Mouse (Mus musculus) embryonic facial prominence, embryonic 10.5 days (tissue): ENCODE results near the gene Rad50. TPM values are rescaled to one million over a fixed set of nuclear protein-coding genes. Genes with fewer than 3 reads are reported as not detected.

Experiments used
- DNase-seq: peaks from one replicate; pipeline ENCODE4 v3.0.0-alpha.2; 2017; ENCODE audit warnings: low spot score
- H3K27ac ChIP-seq: fragments of 300-500 bp; sonication (generic); replicated peaks from 2 replicates; pipeline ENCODE4 v1.5.1; 2016; ENCODE audit warnings: mild to moderate bottlenecking
- H3K27me3 ChIP-seq: fragments of 300-500 bp; sonication (generic); replicated peaks from 2 replicates; pipeline ENCODE4 v1.6.1; 2016; ENCODE audit warnings: low read depth, mild to moderate bottlenecking; ENCODE audit not compliant: poor library complexity, severe bottlenecking
- H3K36me3 ChIP-seq: fragments of 300-500 bp; sonication (generic); replicated peaks from 2 replicates; pipeline ENCODE4 v1.6.1; 2016; ENCODE audit warnings: mild to moderate bottlenecking, moderate library complexity
- H3K4me1 ChIP-seq: fragments of 300-500 bp; sonication (generic); 2 replicates; pipeline ENCODE4 v1.6.1; 2016
- H3K4me3 ChIP-seq: fragments of 300-500 bp; sonication (generic); 2 replicates; pipeline ENCODE4 v1.5.1; 2016; ENCODE audit warnings: mild to moderate bottlenecking, moderate library complexity
- H3K9me3 ChIP-seq: fragments of 300-500 bp; sonication (generic); 2 replicates; pipeline ENCODE4 v1.6.1; 2016; ENCODE audit warnings: mild to moderate bottlenecking
- WGBS: fragments of 180-500 bp; shearing (Covaris S2); methylation state at CpG from one replicate; pipeline ENCODE4 v1.1.7; 2016; 5-methylcytosine and 5-hydroxymethylcytosine counted together
- polyA plus RNA-seq: library from polyadenylated mRNA; unstranded; fragments of >200 nt; fragmentation: Nextera tagmentation; extraction: Ambion mirVana; gene quantifications from 2 replicates; pipeline ENCODE4 v1.2.1, GENCODE M21; 2016

Gene Rad50
- polyA plus RNA-seq, 1 experiment from 2014 or later, result 24.6 TPM

DNA sequence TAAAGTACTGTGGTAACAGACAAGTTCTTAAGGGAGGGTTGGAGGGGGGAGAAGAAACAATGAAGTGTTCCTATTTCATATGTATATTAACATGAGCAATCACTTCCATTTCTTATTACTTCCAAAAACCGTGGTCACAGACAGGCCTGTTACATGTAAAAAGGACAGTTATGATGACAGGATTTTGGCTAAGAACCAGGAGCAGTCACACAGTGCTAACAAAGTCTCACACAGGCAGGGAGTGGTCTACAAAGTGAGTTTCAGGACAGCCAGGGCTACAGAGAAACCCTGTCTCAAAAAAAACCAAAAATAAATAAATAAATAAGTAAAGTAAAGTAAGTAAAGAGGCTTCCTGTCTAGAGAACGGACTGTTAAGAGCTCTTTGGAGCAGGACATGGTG is 24.9 kb downstream of the Rad50 start:
- Histone ChIP-seq H3K4me3 (no peak overlapping the region), H3K27ac (no peak overlapping the region), H3K36me3 (peaks cover 83% of the 10 kb centered on the region), H3K4me1 (no peaks in the 10 kb centered on the region), H3K9me3 (no peaks in the 10 kb centered on the region), H3K27me3 (no peaks in the 10 kb centered on the region)
- 90% methylated on average over 2 of the region's 2 CpGs for WGBS
- no peak for DNase-seq

DNA sequence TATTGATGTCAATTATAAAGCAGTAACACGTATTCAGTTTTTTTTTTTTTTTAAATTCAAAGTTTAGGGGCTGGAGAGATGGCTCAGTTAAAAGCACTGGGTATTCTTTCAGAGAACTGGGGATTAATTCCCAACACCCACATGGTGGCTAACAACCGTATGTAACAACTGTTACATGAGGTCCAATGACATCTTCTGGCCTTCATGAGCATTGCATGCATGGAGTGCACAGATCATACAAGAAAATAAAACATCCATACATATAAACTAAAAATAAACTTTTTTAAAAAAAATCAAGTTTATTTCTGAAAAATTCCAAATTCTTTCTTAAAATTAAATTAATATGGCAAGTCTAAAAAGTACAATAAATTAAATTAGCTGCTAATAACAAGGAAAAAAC is 25.4 kb downstream of the Rad50 start:
- WGBS, result 93% methylated on average over 2 of the region's 2 CpGs
- Histone ChIP-seq H3K4me3 (no peak overlapping the region), H3K27ac (no peak overlapping the region), H3K4me1 (no peaks in the 10 kb centered on the region), H3K36me3 (peaks cover 83% of the 10 kb centered on the region), H3K9me3 (no peaks in the 10 kb centered on the region), H3K27me3 (no peaks in the 10 kb centered on the region)
- DNase-seq, result no peak

DNA sequence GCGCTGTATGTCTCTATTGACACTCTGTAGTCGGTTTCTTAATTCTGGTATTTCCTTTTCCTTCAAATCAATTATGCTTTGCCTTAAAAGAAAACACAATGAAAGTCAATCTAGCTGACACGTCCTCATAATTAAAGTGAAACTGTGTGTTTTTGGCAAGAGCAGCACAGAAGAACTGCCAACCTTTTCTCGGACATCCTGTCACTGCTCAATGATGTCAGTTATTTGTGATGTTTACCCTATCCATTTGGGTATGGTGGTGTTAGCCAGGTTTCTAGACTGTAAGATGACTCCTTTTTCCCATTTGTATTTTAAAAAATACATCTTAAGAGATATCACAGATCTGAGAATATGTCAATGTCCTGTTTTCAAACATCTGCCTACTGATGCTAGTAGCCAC is 27.0 kb downstream of the Rad50 start:
- WGBS, result 93% methylated on average over 4 of the region's 4 CpGs
- peaks cover 86% of the 10 kb centered on the region for H3K36me3 ChIP-seq

DNA sequence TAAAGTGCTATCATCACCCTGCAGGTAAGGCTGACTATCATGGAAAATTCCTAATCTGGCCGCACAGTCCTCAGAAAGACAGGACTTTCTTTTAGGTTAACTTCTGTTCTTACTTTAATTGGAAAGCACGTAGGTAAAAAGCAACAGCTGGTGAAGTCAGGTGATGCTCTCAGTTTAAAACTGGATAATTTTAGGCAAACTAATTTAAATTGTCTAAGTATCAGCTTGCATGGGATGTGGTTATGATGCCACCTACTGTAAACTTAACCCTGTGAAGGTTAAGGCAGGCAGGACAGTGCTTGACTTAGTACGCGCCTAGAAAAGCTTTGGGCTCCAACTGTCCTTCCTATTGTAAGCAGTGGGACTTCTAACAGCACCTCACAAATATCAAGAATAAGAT is 35.7 kb downstream of the Rad50 start:
- Histone ChIP-seq H3K4me1 (no peaks in the 10 kb centered on the region), H3K4me3 (no peak overlapping the region), H3K27me3 (no peaks in the 10 kb centered on the region), H3K9me3 (no peaks in the 10 kb centered on the region), H3K27ac (no peak overlapping the region), H3K36me3 (peaks cover 85% of the 10 kb centered on the region)
- no peak for DNase-seq
- WGBS, result 94% methylated on average over 4 of the region's 4 CpGs

More for the DNA sequence above, 27.0 kb downstream of the Rad50 start:
- no peak overlapping the region for H3K4me3 ChIP-seq
- H3K4me1 ChIP-seq, result no peaks in the 10 kb centered on the region
- H3K27ac ChIP-seq, result no peak overlapping the region
- no peaks in the 10 kb centered on the region for H3K27me3 ChIP-seq
- DNase-seq, result no peak
- no peaks in the 10 kb centered on the region for H3K9me3 ChIP-seq

DNA sequence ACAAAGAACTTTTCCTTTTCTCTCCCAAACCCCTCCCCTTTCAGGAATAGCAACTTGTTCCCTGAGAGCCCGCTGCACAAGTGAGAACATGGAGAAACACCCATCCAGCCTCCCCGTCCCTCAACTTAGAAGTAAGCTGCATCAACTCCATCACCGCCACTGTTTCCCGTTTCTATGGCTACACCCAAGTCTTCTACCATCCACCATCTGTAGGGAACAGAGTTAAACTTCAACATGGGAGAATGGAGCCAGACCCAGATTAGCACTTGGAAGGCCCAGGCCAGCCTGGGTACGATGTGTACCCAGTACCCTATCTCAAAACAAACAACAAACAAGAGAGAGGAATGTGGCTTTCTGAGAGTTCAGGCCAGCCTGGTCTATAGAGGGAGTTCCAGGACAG is 43.0 kb downstream of the Rad50 start:
- DNase-seq, result no peak
- H3K36me3 ChIP-seq, result peaks cover 51% of the 10 kb centered on the region
- H3K27me3 ChIP-seq, result no peaks in the 10 kb centered on the region
- H3K4me3 ChIP-seq, result no peak overlapping the region
- H3K27ac ChIP-seq, result no peak overlapping the region
- 86% methylated on average over 5 of the region's 5 CpGs for WGBS
- H3K4me1 ChIP-seq, result peaks cover 11% of the 10 kb centered on the region; the same call in 1 of the 2 replicates
- no peaks in the 10 kb centered on the region for H3K9me3 ChIP-seq

DNA sequence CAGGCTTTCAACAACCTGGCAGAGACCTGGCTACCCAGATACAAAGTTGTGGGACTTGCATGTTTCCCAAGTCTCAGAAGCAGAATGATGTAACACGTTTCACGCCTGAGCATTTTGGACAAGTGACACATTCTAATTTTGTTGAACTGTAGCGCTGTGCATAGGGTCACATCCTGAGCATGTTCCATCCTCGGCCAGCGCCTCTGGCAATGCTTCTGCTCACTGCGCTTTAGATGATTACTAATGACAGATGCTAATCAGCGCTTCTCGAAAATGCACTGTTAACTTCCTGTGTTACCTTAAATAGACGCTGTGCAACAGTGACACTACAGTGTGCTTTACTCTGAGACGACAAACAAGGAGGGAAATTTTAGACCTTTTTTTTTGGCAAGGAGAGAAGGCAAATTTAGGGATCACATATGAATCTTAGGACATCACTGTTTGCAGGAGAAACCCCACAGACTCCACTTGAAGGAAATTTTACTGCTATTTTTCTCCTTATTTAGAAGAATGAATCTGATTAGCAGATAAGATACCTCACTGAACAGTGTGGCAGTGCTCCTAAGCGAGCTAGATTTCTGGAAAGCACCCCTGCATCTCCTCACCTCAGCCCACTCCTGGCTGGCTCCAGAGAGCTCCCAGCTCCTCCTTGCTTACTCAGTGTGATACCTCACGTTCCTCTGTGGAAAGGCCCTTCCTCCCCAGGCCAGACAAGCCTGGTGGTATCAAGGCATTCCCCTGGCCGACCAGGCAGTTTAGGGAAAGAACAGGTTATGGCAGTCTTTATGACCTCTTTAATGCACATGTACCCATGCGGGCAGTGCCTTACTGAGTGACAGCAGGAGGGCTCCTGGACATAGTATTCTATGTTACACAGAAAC is 44.1 kb downstream of the Rad50 start:
- Histone ChIP-seq H3K27ac (no peak overlapping the region; the same call in 1 of the 2 replicates), H3K27me3 (no peaks in the 10 kb centered on the region), H3K36me3 (peaks cover 42% of the 10 kb centered on the region), H3K9me3 (no peaks in the 10 kb centered on the region), H3K4me3 (no peak overlapping the region), H3K4me1 (peaks cover 11% of the 10 kb centered on the region; the same call in 1 of the 2 replicates)
- 78% methylated on average over 14 of the region's 14 CpGs for WGBS
- DNase-seq, result no peak

DNA sequence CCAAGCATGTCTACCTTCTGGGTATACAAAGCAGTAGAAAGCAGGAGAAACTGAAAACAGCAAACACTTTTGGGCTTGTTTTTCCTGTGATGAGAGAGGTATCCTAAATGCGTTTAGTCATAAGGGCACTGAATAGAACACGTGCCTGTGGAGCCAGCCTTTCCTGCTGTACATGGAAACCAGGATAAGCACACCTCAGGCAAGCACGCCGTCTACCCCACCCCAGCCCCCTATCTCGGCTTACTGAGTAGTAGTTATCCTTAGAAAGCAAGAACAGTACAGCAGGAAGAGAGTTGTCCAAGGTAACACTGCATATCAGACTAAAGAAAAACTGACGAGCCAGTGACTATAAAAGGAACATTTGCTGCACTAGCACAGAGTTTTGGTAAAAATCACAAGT is 49.3 kb downstream of the Rad50 start:
- DNase-seq, result no peak
- 87% methylated on average over 6 of the region's 6 CpGs for WGBS
- Histone ChIP-seq H3K27ac (no peak overlapping the region), H3K4me1 (peaks cover 3% of the 10 kb centered on the region; the same call in 1 of the 2 replicates), H3K27me3 (no peaks in the 10 kb centered on the region), H3K36me3 (peaks cover 29% of the 10 kb centered on the region), H3K4me3 (no peak overlapping the region), H3K9me3 (no peaks in the 10 kb centered on the region)

DNA sequence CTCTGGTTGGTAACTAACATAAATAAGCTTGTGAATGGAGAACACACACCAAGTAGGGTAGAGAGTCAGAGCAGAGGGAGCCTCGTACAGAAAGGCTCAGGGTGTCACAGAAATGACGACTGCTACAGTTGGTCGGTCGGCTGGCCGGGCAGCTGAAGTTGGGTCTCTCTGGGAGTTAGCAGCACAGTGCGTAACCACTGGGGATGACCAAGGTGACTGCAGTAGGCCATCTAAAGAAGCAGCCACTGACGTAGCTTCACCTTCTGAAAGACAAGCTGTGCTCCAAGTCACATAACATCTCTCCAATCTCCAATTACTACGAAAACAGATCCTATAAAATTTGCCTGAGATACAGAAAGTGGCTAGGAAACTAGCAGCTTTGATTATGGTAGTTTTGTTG is 49.7 kb downstream of the Rad50 start:
- no peak overlapping the region for H3K27ac ChIP-seq
- H3K9me3 ChIP-seq, result no peaks in the 10 kb centered on the region
- 89% methylated on average over 8 of the region's 8 CpGs for WGBS
- no peak overlapping the region for H3K4me3 ChIP-seq
- peaks cover 34% of the 10 kb centered on the region for H3K36me3 ChIP-seq
- no peaks in the 10 kb centered on the region for H3K27me3 ChIP-seq
- no peaks in the 10 kb centered on the region for H3K4me1 ChIP-seq
- no peak for DNase-seq

DNA sequence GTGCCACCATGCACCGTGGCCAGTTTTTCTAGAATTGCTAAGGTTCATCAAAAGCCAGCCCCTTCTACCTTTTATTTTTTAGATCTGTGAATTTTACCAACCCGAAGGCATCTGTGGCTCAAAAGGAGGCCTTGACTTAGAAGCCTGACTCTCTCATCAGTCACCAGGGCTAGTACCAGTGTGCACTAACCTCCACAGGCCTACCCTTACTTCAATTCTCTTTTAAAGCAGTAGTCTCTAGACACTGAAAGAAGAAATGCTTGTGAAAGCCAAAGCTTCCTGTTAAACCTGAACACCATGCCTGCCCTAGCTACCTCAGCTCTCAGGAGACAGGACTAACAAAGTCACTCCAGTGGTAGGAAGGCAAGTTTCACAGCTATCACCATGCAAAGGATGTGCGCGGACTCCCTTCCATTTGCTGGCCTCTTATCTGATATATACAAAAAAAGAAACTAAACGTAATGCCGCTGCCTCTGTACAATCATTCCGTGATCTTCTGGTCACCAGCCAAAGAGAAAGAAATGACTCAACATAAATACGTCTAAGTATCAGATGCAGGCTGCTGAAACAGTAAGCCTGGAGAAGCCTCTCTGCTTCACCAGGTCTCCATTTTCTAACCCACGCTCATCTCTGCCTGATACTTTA is 50.4 kb downstream of the Rad50 start:
- 94% methylated on average over 9 of the region's 9 CpGs for WGBS
- Histone ChIP-seq H3K4me1 (no peaks in the 10 kb centered on the region), H3K4me3 (no peak overlapping the region), H3K27ac (no peak overlapping the region), H3K36me3 (peaks cover 41% of the 10 kb centered on the region), H3K27me3 (no peaks in the 10 kb centered on the region), H3K9me3 (no peaks in the 10 kb centered on the region)
- no peak for DNase-seq

DNA sequence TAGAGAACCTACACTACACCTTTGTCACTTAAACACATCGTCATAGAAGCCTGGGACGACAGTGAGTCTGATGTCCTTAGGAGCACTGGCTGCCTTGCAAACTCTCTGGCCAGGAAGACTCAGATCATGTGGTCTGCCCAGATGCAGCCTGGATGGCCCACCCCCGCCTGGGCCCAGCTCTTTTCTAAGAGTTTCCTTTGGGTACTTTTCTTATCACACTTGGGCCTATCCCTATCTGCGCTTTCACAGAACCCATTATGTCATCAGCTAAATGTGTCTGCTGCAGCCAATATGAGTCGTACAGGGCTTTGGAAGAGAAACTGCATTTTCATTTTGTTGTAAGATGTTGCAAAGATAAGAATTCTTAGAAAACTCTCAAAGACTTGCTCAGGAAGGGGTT is 52.1 kb downstream of the Rad50 start:
- Histone ChIP-seq H3K4me3 (no peak overlapping the region), H3K27me3 (no peaks in the 10 kb centered on the region), H3K36me3 (peaks cover 54% of the 10 kb centered on the region), H3K4me1 (no peaks in the 10 kb centered on the region), H3K27ac (no peak overlapping the region), H3K9me3 (no peaks in the 10 kb centered on the region)
- no peak for DNase-seq
- WGBS, result 89% methylated on average over 5 of the region's 5 CpGs

DNA sequence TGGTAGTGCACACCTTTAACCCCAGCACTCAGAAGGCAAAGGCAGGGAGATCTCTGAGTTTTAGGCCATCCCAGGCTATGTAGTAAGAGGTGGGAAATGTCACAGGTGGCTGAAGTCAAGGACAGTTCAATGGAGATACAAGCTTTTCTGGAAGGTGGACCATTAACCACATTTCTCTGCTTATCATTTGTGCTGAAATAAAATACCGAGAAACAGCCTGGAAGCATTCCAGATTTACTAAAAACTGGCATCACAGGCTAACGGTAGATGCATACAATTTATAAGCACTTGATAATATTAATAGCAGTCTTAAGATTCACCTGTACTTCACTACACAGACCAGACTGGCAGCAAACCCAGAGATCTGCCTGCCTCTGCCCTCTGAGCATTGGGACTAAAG is 54.7 kb downstream of the Rad50 start:
- H3K4me3 ChIP-seq, result no peak overlapping the region
- no peak for DNase-seq
- 97% methylated on average over 2 of the region's 2 CpGs for WGBS
- no peaks in the 10 kb centered on the region for H3K27me3 ChIP-seq
- H3K4me1 ChIP-seq, result no peaks in the 10 kb centered on the region
- H3K9me3 ChIP-seq, result no peaks in the 10 kb centered on the region
- H3K27ac ChIP-seq, result no peak overlapping the region
- H3K36me3 ChIP-seq, result peaks cover 66% of the 10 kb centered on the region

DNA sequence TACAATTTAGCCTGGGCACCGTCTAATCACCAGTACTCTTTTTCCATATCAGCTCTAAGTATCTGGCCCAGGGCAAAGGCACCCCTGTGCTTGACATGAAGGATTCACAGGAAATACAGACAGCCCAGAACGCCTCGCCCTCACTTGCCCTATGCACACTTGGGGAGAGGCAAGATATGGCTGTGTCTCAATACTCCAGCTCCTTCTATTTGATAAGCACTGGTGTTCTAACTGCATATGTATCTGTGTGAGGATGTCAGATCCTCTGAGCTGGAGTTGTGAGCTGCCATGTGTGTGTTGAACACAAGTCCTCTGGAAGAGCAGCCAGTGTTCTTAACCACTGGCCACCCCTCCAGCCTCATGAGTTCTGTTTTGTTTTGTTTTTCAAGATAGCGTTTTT is 55.7 kb downstream of the Rad50 start:
- Histone ChIP-seq H3K4me3 (no peak overlapping the region), H3K36me3 (peaks cover 66% of the 10 kb centered on the region), H3K27me3 (no peaks in the 10 kb centered on the region), H3K9me3 (no peaks in the 10 kb centered on the region), H3K27ac (no peak overlapping the region), H3K4me1 (no peaks in the 10 kb centered on the region)
- WGBS, result 90% methylated on average over 4 of the region's 4 CpGs
- no peak for DNase-seq

DNA sequence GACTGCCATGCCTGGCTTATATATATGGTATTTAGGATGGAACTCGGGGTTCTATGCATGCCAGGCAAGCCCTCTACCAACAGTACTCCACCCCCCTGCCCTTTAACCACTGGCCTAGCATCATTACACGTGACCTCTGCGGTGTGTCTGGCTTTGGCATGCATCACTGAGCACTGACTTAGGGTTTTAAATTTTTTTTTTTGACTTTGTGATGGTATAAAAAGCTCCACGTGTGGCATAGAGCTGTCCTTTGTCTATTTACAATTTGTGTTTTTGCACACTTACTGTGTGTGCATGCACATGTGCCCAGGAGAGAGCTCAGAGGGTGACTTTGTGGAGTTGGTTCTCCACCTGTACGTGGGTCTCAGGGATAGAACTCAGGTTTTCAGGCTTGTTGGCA is 63.1 kb downstream of the Rad50 start:
- Histone ChIP-seq H3K9me3 (no peaks in the 10 kb centered on the region), H3K27me3 (no peaks in the 10 kb centered on the region), H3K4me3 (no peak overlapping the region), H3K27ac (no peak overlapping the region), H3K4me1 (no peaks in the 10 kb centered on the region), H3K36me3 (0 out of 2 replicates have a peak, but pooled peaks cover 7% of the 10 kb centered on the region)
- DNase-seq, result no peak
- 81% methylated on average over 5 of the region's 5 CpGs for WGBS
